Mouse (Mus musculus): ENCODE data around the gene Glis2. TPM values are rescaled to one million over a fixed set of nuclear protein-coding genes. Genes with fewer than 3 reads are reported as not detected.

The Glis2 gene
- polyA plus RNA-seq, 1 experiment from 2014 or later: 13.2 TPM

DNA sequence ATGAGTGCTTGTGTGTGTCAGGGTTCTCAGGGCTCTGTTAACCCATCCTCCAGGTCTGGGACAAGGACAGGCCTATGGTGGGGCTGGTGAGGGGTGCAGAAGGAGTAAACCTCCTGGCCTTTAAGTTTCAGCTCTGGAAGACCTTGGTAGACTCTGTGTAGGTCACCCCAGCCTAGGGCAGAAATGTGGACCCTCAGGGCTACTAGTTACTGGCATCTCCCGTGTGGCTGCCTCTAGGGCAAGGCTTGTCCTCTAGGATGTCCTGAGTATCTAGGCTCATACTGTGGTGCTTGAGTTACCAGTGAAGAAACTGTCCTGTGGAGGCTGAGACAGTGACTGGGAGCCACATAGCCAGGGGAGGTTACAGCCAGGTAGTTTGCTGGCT, 8.9 kb downstream of the Glis2 start:
- Histone ChIP-seq H3K27me3 (ENCODE audit: control insufficient read depth, insufficient read depth, low read length) (no peaks in the 10 kb centered on the region), H3K4me2 (ENCODE audit: low read length) (no peak overlapping the region), H3K4me3 (replicated peaks; ENCODE audit: low read depth, low read length) (no peak overlapping the region), H3K4me1 (ENCODE audit: control insufficient read depth, insufficient read depth, low read length) (peaks cover 54% of the 10 kb centered on the region), H3K9me3 (ENCODE audit: control insufficient read depth, low read length) (no peaks in the 10 kb centered on the region), H3K9ac (replicated peaks; ENCODE audit: low read length) (no peak overlapping the region; the same call in 1 of the 2 replicates), H3K36me3 (ENCODE audit: control insufficient read depth, insufficient read depth, low read length) (no peaks in the 10 kb centered on the region), H3K27ac (replicated peaks; ENCODE audit: low read depth, low read length) (no peak overlapping the region)
- WGBS: 62% methylated on average over 1 of the region's 1 CpGs
- DNase-seq: no peak
- ATAC-seq (ENCODE audit: low FRiP score, low TSS enrichment): no peak

DNA sequence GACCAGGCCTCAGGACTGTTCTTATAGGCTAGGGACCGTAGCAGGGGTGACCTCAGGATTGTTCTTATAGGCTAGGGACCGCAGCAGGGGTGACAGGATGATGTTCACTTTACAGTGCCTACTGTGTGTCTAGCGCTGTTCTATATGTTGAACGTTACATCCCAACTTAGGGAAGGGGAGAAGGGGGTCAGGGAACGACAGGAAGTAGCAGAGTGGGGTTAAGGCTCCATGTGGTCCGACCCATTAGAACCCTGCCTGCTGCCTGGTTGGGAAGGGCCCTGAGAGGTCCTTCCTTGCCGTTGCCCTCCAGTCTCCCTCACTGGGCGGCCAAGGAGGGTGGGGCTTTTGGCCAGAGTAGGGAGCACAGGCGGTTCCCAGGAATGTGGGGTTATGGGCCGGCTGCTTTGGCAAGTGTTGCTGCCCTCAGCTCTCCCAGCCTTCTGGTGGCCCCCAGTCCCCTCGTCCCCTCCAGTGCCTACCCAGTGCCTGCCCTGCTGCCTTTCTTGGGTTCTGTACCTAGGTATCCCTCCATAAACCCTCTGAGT, 9.9 kb downstream of the Glis2 start:
- Histone ChIP-seq H3K4me2 (ENCODE audit: low read length) (no peak overlapping the region), H3K9me3 (ENCODE audit: control insufficient read depth, low read length) (no peaks in the 10 kb centered on the region), H3K4me1 (ENCODE audit: control insufficient read depth, insufficient read depth, low read length) (peaks cover 45% of the 10 kb centered on the region), H3K27me3 (ENCODE audit: control insufficient read depth, insufficient read depth, low read length) (no peaks in the 10 kb centered on the region), H3K36me3 (ENCODE audit: control insufficient read depth, insufficient read depth, low read length) (peaks cover 8% of the 10 kb centered on the region; the same call in 1 of the 2 replicates), H3K9ac (replicated peaks; ENCODE audit: low read length) (no peak overlapping the region), H3K27ac (replicated peaks; ENCODE audit: low read depth, low read length) (no peak overlapping the region), H3K4me3 (replicated peaks; ENCODE audit: low read depth, low read length) (no peak overlapping the region)
- 75% methylated on average over 11 of the region's 11 CpGs for WGBS
- ATAC-seq (ENCODE audit: low FRiP score, low TSS enrichment) (no peak), DNase-seq (no peak)

DNA sequence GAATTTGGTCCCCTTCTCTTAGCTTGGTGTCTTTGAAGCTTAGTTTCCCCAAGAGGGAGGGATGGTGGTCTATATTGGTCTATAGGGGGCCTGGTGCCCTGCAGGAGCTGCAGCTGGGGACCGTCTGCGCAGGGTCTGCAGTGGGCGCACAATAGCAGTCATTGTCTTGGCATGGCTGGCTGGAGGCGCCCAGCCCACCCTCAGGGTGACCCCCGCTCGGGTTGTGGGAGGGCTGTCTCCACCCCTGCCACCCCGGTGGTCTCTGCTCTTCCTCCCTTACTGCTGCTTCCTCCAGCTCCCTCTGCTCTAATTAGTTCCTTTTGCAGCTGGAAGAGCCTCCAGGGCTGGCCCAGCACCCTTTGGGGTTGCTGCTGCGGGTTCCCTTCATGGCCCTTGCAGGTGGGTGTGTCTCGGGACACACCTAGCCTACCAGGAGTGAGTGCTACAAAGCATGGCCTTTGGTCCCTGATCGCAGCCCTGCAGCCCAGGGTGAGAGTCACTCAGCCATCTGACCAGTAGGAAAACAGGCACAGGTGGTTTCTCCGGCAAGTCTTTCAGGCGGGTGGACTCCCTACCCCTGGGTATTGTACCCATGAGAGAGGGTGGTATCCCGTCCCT, 11.1 kb downstream of the Glis2 start:
- H3K9me3 ChIP-seq (ENCODE audit: control insufficient read depth, low read length): no peaks in the 10 kb centered on the region
- H3K27ac ChIP-seq (replicated peaks; ENCODE audit: low read depth, low read length): no peak overlapping the region
- peaks cover 45% of the 10 kb centered on the region for H3K4me1 ChIP-seq (ENCODE audit: control insufficient read depth, insufficient read depth, low read length)
- peaks cover 18% of the 10 kb centered on the region; the same call in 1 of the 2 replicates for H3K36me3 ChIP-seq (ENCODE audit: control insufficient read depth, insufficient read depth, low read length)
- no peak overlapping the region for H3K4me3 ChIP-seq (replicated peaks; ENCODE audit: low read depth, low read length)
- DNase-seq (no peak), ATAC-seq (ENCODE audit: low FRiP score, low TSS enrichment) (no peak)
- H3K4me2 ChIP-seq (ENCODE audit: low read length): no peak overlapping the region
- no peak overlapping the region for H3K9ac ChIP-seq (replicated peaks; ENCODE audit: low read length)
- H3K27me3 ChIP-seq (ENCODE audit: control insufficient read depth, insufficient read depth, low read length): no peaks in the 10 kb centered on the region
- WGBS: 43% methylated on average over 13 of the region's 13 CpGs

DNA sequence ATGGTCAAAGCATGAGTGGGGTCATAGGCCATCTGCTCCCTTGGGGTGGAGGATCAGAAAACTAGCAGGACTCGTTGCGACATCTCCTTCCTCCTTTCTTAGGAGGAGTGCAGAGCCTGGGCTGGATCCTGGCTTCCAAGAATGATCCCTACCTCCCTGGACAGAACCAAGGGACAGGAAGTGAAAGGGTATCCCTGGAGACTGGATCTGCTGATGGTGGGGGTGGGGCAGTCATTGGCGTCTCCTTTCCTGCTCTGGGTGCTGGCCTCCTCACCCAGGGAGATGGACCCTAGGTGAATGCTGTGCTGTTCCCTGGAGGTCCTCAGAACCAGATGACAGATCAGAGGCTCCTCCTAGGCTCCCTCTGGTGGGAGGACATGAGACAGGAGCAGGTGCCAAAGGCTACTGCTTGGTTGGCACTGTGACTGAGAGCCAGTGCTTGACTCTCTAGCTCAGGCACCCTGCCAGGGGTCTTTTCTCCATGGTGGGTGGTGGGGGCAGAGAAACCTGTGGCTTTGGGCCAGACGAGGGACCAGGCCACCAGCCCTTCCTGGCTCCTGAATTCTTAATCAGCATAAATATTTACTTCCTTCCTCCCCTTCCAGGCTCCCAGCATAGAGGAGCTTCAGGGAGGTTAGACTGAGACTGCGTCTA, 12.0 kb downstream of the Glis2 start:
- Histone ChIP-seq H3K36me3 (ENCODE audit: control insufficient read depth, insufficient read depth, low read length) (peaks cover 26% of the 10 kb centered on the region), H3K27me3 (ENCODE audit: control insufficient read depth, insufficient read depth, low read length) (no peaks in the 10 kb centered on the region), H3K9ac (replicated peaks; ENCODE audit: low read length) (no peak overlapping the region), H3K9me3 (ENCODE audit: control insufficient read depth, low read length) (no peaks in the 10 kb centered on the region), H3K4me3 (replicated peaks; ENCODE audit: low read depth, low read length) (no peak overlapping the region), H3K27ac (replicated peaks; ENCODE audit: low read depth, low read length) (no peak overlapping the region), H3K4me2 (ENCODE audit: low read length) (no peak overlapping the region), H3K4me1 (ENCODE audit: control insufficient read depth, insufficient read depth, low read length) (peaks cover 41% of the 10 kb centered on the region)
- DNase-seq (peak; percentile 67), ATAC-seq (ENCODE audit: low FRiP score, low TSS enrichment) (peak; percentile 41; the same call in 1 of the 2 replicates)
- 33% methylated on average over 5 of the region's 5 CpGs for WGBS

DNA sequence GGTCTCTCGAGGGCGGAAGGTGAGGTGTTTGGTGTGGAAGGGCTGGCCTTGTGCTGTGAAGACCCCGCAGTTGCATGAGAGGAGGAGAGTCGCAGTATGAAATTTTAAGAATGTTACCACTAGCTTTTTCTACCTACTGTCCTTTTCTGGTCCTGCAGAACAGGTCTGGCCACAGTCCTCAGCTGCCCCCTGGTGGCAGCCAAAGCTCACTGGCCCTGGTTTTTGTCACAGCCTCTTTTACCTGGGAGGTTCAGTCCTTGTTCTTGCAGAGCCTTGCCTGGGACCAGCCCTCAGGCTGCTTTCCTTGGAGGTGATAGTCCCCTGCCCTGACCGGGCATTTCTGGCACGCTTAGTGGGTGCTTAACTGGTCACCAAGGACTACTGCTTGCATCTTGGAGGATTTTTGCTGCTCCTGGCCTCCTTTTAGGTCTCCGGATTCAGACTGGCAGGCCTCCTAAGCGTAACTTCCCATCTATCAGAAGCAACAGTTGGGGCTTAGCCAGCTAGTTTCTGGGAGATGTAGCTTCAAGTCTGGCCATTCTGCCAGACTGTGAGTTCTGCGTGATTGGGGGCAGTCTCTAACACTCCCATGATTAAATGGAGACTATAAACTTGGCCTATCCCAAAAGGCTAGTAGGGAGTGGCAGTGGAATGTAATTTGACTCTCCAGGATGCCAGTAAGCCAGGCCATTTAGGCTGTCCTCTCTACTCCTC, 13.5 kb downstream of the Glis2 start:
- no peak overlapping the region for H3K4me2 ChIP-seq (ENCODE audit: low read length)
- peaks cover 33% of the 10 kb centered on the region for H3K4me1 ChIP-seq (ENCODE audit: control insufficient read depth, insufficient read depth, low read length)
- no peak overlapping the region for H3K9ac ChIP-seq (replicated peaks; ENCODE audit: low read length)
- no peak overlapping the region for H3K27ac ChIP-seq (replicated peaks; ENCODE audit: low read depth, low read length)
- peak; percentile 53; the same call in 1 of the 2 replicates for ATAC-seq (ENCODE audit: low FRiP score, low TSS enrichment)
- 57% methylated on average over 9 of the region's 9 CpGs for WGBS
- no peaks in the 10 kb centered on the region for H3K27me3 ChIP-seq (ENCODE audit: control insufficient read depth, insufficient read depth, low read length)
- no peak overlapping the region for H3K4me3 ChIP-seq (replicated peaks; ENCODE audit: low read depth, low read length)
- peak; percentile 93 for DNase-seq
- H3K36me3 ChIP-seq (ENCODE audit: control insufficient read depth, insufficient read depth, low read length): peaks cover 39% of the 10 kb centered on the region
- no peaks in the 10 kb centered on the region for H3K9me3 ChIP-seq (ENCODE audit: control insufficient read depth, low read length)

DNA sequence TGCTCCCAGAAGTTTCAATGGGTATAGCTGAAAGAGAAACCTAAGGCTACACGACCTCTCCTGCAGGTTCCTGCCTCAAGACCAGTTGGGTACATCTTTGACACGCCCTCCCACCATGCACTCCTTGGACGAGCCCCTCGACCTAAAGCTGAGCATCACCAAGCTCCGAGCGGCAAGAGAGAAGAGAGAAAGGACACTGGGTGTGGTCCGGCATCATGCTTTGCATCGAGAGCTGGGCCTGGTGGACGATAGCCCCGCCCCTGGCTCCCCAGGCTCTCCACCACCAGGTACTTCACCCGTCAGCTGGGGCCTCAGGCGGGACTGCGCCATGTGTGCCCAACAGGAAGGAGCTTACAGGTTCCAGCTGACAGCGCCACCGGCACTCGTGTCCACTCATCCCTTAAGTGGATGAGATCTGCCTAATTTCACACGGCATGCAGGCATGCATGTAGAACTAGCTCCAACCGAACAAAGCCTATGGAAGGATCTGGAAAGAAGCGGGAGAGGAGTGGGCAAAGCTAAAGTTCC, 14.1 kb downstream of the Glis2 start:
- Histone ChIP-seq H3K27me3 (ENCODE audit: control insufficient read depth, insufficient read depth, low read length) (no peaks in the 10 kb centered on the region), H3K9me3 (ENCODE audit: control insufficient read depth, low read length) (no peaks in the 10 kb centered on the region), H3K4me1 (ENCODE audit: control insufficient read depth, insufficient read depth, low read length) (peaks cover 31% of the 10 kb centered on the region), H3K4me2 (ENCODE audit: low read length) (no peak overlapping the region), H3K36me3 (ENCODE audit: control insufficient read depth, insufficient read depth, low read length) (peaks cover 45% of the 10 kb centered on the region), H3K4me3 (replicated peaks; ENCODE audit: low read depth, low read length) (no peak overlapping the region), H3K27ac (replicated peaks; ENCODE audit: low read depth, low read length) (no peak overlapping the region), H3K9ac (replicated peaks; ENCODE audit: low read length) (no peak overlapping the region)
- WGBS: 87% methylated on average over 19 of the region's 19 CpGs
- DNase-seq (no peak), ATAC-seq (ENCODE audit: low FRiP score, low TSS enrichment) (no peak)

DNA sequence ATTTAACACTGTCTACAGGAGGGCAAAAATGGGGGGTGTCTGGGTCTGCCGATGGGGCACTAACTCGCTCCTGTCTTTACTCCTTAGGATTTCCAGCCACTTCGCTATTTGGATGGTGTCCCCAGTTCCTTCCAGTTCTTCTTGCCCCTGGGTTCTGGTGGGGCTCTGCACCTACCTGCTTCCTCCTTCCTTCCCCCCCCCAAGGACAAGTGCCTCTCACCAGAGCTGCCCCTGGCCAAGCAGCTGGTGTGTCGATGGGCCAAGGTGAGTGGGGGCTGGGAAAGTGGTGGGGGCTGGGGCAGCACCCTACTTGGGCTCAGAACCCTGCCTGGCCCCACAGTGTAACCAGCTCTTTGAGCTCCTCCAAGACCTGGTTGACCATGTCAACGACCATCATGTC, 16.7 kb downstream of the Glis2 start:
- DNase-seq (no peak), ATAC-seq (ENCODE audit: low FRiP score, low TSS enrichment) (no peak)
- Histone ChIP-seq H3K9ac (replicated peaks; ENCODE audit: low read length) (no peak overlapping the region), H3K27me3 (ENCODE audit: control insufficient read depth, insufficient read depth, low read length) (no peaks in the 10 kb centered on the region), H3K27ac (replicated peaks; ENCODE audit: low read depth, low read length) (no peak overlapping the region), H3K4me1 (ENCODE audit: control insufficient read depth, insufficient read depth, low read length) (peaks cover 10% of the 10 kb centered on the region; the same call in 1 of the 2 replicates), H3K9me3 (ENCODE audit: control insufficient read depth, low read length) (no peaks in the 10 kb centered on the region), H3K4me2 (ENCODE audit: low read length) (no peak overlapping the region), H3K4me3 (replicated peaks; ENCODE audit: low read depth, low read length) (no peak overlapping the region), H3K36me3 (ENCODE audit: control insufficient read depth, insufficient read depth, low read length) (peaks cover 71% of the 10 kb centered on the region)
- WGBS: 94% methylated on average over 5 of the region's 5 CpGs

DNA sequence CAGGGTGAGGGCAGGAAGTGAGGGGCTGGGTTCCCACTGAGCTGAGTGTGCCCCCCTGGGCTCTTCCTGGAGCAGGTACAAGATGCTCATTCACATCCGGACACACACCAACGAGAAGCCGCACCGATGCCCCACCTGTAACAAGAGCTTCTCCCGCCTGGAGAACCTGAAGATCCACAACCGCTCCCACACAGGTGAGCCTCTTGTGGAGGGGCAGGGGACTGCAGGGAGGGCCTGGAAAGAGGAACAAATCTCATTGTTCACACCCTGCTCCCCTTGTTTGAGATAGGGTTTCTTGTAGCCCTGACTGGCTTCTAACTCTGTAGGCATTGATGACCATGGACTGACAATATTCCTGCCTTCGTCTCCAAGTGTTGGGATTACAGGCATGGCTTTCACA, 17.2 kb downstream of the Glis2 start:
- ATAC-seq (ENCODE audit: low FRiP score, low TSS enrichment) (no peak), DNase-seq (no peak)
- no peak overlapping the region for H3K9ac ChIP-seq (replicated peaks; ENCODE audit: low read length)
- WGBS: 93% methylated on average over 7 of the region's 7 CpGs
- H3K4me1 ChIP-seq (ENCODE audit: control insufficient read depth, insufficient read depth, low read length): peaks cover 5% of the 10 kb centered on the region; the same call in 1 of the 2 replicates
- no peak overlapping the region for H3K27ac ChIP-seq (replicated peaks; ENCODE audit: low read depth, low read length)
- no peaks in the 10 kb centered on the region for H3K9me3 ChIP-seq (ENCODE audit: control insufficient read depth, low read length)
- H3K4me3 ChIP-seq (replicated peaks; ENCODE audit: low read depth, low read length): no peak overlapping the region
- H3K4me2 ChIP-seq (ENCODE audit: low read length): no peak overlapping the region
- peaks cover 75% of the 10 kb centered on the region for H3K36me3 ChIP-seq (ENCODE audit: control insufficient read depth, insufficient read depth, low read length)
- H3K27me3 ChIP-seq (ENCODE audit: control insufficient read depth, insufficient read depth, low read length): no peaks in the 10 kb centered on the region

Measured in midbrain, embryonic 14.5 days (tissue).